Mouse (Mus musculus) heart, adult 2 months (tissue): Measurements from ENCODE around the gene Gm37240. TPM values are rescaled to one million over a fixed set of nuclear protein-coding genes. Genes with fewer than 3 reads are reported as not detected.

Experiments
- DNase-seq, 2 experiments: peaks; one replicate each; pipeline ENCODE4 v3.0.0; 2021
- H3K27ac ChIP-seq: fragments of 200-600 bp; 2 replicates; pipeline ENCODE4 v1.8.1; 2022
- H3K27me3 ChIP-seq: fragments of 200-500 bp; 2 replicates; pipeline ENCODE4 v1.6.1; 2012; ENCODE audit warnings: mild to moderate bottlenecking, low read length, inconsistent platforms, mixed read lengths; ENCODE audit not compliant: control insufficient read depth, insufficient read depth
- H3K36me3 ChIP-seq: fragments of 200-500 bp; 2 replicates; pipeline ENCODE4 v1.6.1; 2012; ENCODE audit warnings: low read length, inconsistent platforms; ENCODE audit not compliant: control insufficient read depth, insufficient read depth
- H3K4me1 ChIP-seq: fragments of 200-500 bp; 2 replicates; pipeline ENCODE4 v1.6.1; 2011; ENCODE audit warnings: low read length; ENCODE audit not compliant: control insufficient read depth, insufficient read depth
- H3K4me3 ChIP-seq: fragments of 200-600 bp; 2 replicates; pipeline ENCODE4 v1.8.1; 2022
- H3K79me2 ChIP-seq: fragments of 200-500 bp; replicated peaks from 2 replicates; pipeline ENCODE4 v1.6.1; 2012; ENCODE audit warnings: mild to moderate bottlenecking, inconsistent platforms, low read length, moderate library complexity, mixed read lengths; ENCODE audit not compliant: control insufficient read depth, insufficient read depth
- H3K9ac ChIP-seq: fragments of 200-500 bp; 2 replicates; pipeline ENCODE4 v1.6.1; 2012; ENCODE audit warnings: low read depth, mild to moderate bottlenecking, control low read depth, inconsistent platforms, low read length, mixed read lengths
- CTCF ChIP-seq: fragments of 200-600 bp; IDR thresholded peaks from 2 replicates; pipeline ENCODE4 v1.8.1; 2022; ENCODE audit warnings: antibody characterized with exemption, mild to moderate bottlenecking, moderate library complexity
- EP300 ChIP-seq: fragments of 200-500 bp; IDR thresholded peaks from 2 replicates; pipeline ENCODE4 v1.6.1; 2011; ENCODE audit warnings: low read depth, low read length, control low read depth; ENCODE audit not compliant: insufficient read depth
- POLR2A ChIP-seq: fragments of 200-500 bp; IDR thresholded peaks from 2 replicates; pipeline ENCODE4 v1.6.1; 2011; ENCODE audit warnings: mild to moderate bottlenecking, low read depth, low read length, control low read depth; ENCODE audit not compliant: insufficient read depth
- WGBS: fragments of 180-500 bp; shearing (Covaris S2); methylation state at CpG from one replicate; pipeline ENCODE4 v1.1.7; 2018; 5-methylcytosine and 5-hydroxymethylcytosine counted together
- intact Hi-C: fragments of 180-260 bp; cut with DNase I; formaldehyde crosslinking; loops from one replicate; pipeline ENCODE4 v1.15.1; 2025
- polyA plus RNA-seq: library from polyadenylated mRNA; depleted of rRNA; stranded (reverse); fragments of >200 nt; gene quantifications from 2 replicates; pipeline ENCODE4 v1.2.3, GENCODE M21; 2012
- total RNA-seq, 2 experiments: library from RNA; stranded (reverse); gene quantifications; 2 replicates each; pipeline ENCODE4 v1.2.3; 2021

Gene Gm37240
- total and polyA plus RNA-seq, 3 experiments: 25.0 to 45.3 (median 36.6) TPM

- no peak overlapping the region for H3K27ac ChIP-seq
- TF ChIP-seq POLR2A: no peak
- no peak for TF ChIP-seq CTCF
- TF ChIP-seq EP300: no peak
- no peak overlapping the region for H3K9ac ChIP-seq
- no peaks in the 10 kb centered on the region for H3K79me2 ChIP-seq
- 80% methylated on average over 7 of the region's 7 CpGs for WGBS
- no peaks in the 10 kb centered on the region for H3K36me3 ChIP-seq
- no peaks in the 10 kb centered on the region for H3K27me3 ChIP-seq
- DNase-seq: no peak
- intact Hi-C loops: no loop called here
- no peak overlapping the region for H3K4me3 ChIP-seq
- H3K4me1 ChIP-seq: no peaks in the 10 kb centered on the region
Observed at GRCm38 (mm10) chr3:84686799-84687487, 1200.4 kb downstream of the Gm37240 start.

- Histone ChIP-seq H3K4me3 (no peak overlapping the region), H3K79me2 (no peaks in the 10 kb centered on the region), H3K27ac (no peak overlapping the region), H3K27me3 (no peaks in the 10 kb centered on the region), H3K4me1 (no peaks in the 10 kb centered on the region), H3K9ac (no peak overlapping the region), H3K36me3 (no peaks in the 10 kb centered on the region)
- DNase-seq: no peak
- WGBS: 93% methylated on average over 2 of the region's 2 CpGs
- intact Hi-C loops: no loop called here
- no peak for TF ChIP-seq CTCF
- no peak for TF ChIP-seq EP300
- no peak for TF ChIP-seq POLR2A
Observed at GRCm38 (mm10) chr3:84686294-84686672, 1201.0 kb downstream of the Gm37240 start.

GRCm38 (mm10) chr3:84685662-84686293 lies 1201.5 kb downstream of the Gm37240 start:
- DNase-seq: no peak
- WGBS: 55% methylated on average over 8 of the region's 8 CpGs
- no peaks in the 10 kb centered on the region for H3K36me3 ChIP-seq
- H3K79me2 ChIP-seq: no peaks in the 10 kb centered on the region
- no peak overlapping the region for H3K27ac ChIP-seq
- intact Hi-C loops: no loop called here
- no peak overlapping the region for H3K4me3 ChIP-seq
- H3K4me1 ChIP-seq: no peaks in the 10 kb centered on the region
- TF ChIP-seq EP300: no peak
- TF ChIP-seq POLR2A: no peak
- TF ChIP-seq CTCF: no peak
- H3K27me3 ChIP-seq: no peaks in the 10 kb centered on the region
- no peak overlapping the region for H3K9ac ChIP-seq

- no peaks in the 10 kb centered on the region for H3K79me2 ChIP-seq
- H3K27me3 ChIP-seq: no peaks in the 10 kb centered on the region
- H3K36me3 ChIP-seq: no peaks in the 10 kb centered on the region
- DNase-seq: no peak
- TF ChIP-seq EP300: no peak
- no peak for TF ChIP-seq CTCF
- no peak for TF ChIP-seq POLR2A
- 87% methylated on average over 6 of the region's 6 CpGs for WGBS
- H3K9ac ChIP-seq: no peak overlapping the region
- no peak overlapping the region for H3K4me3 ChIP-seq
- no peak overlapping the region for H3K27ac ChIP-seq
- H3K4me1 ChIP-seq: no peaks in the 10 kb centered on the region
- intact Hi-C loops: no loop called here
Observed at GRCm38 (mm10) chr3:84683788-84684187, 1203.5 kb downstream of the Gm37240 start.

- no peaks in the 10 kb centered on the region for H3K79me2 ChIP-seq
- no peaks in the 10 kb centered on the region for H3K4me1 ChIP-seq
- DNase-seq: no peak
- H3K9ac ChIP-seq: no peak overlapping the region
- H3K27ac ChIP-seq: no peak overlapping the region
- TF ChIP-seq CTCF (no peak), POLR2A (no peak), EP300 (no peak)
- H3K4me3 ChIP-seq: no peak overlapping the region
- no peaks in the 10 kb centered on the region for H3K27me3 ChIP-seq
- H3K36me3 ChIP-seq: no peaks in the 10 kb centered on the region
- 80% methylated on average over 8 of the region's 8 CpGs for WGBS
- intact Hi-C loops: no loop called here
Observed at GRCm38 (mm10) chr3:84681699-84682098, 1205.6 kb downstream of the Gm37240 start.

GRCm38 (mm10) chr3:84680062-84680461 lies 1207.3 kb downstream of the Gm37240 start:
- TF ChIP-seq EP300 (no peak), POLR2A (no peak), CTCF (no peak)
- no peak overlapping the region for H3K4me3 ChIP-seq
- no peak overlapping the region for H3K9ac ChIP-seq
- H3K27ac ChIP-seq: no peak overlapping the region
- H3K4me1 ChIP-seq: no peaks in the 10 kb centered on the region
- H3K79me2 ChIP-seq: no peaks in the 10 kb centered on the region
- intact Hi-C loops: no loop called here
- no peak for DNase-seq
- 89% methylated on average over 7 of the region's 7 CpGs for WGBS
- no peaks in the 10 kb centered on the region for H3K36me3 ChIP-seq
- H3K27me3 ChIP-seq: no peaks in the 10 kb centered on the region
